Mouse (Mus musculus) brain, embryonic 14.5 days (tissue): Measurements from ENCODE around the gene Cyba.

Experiments
- CTCF ChIP-seq: fragments of 200-500 bp; IDR thresholded peaks from 2 replicates; pipeline ENCODE4 v1.5.1; 2012; ENCODE audit warnings: inconsistent platforms, mild to moderate bottlenecking, moderate library complexity, borderline replicate concordance; ENCODE audit not compliant: insufficient read depth, insufficient read length; ENCODE audit errors: extremely low read depth
- POLR2A ChIP-seq: fragments of 200-500 bp; IDR thresholded peaks from 2 replicates; pipeline ENCODE4 v1.6.1; 2012; ENCODE audit warnings: mild to moderate bottlenecking, inconsistent platforms, borderline replicate concordance; ENCODE audit not compliant: poor library complexity, insufficient read depth, insufficient read length, severe bottlenecking; ENCODE audit errors: extremely low read depth

DNA sequence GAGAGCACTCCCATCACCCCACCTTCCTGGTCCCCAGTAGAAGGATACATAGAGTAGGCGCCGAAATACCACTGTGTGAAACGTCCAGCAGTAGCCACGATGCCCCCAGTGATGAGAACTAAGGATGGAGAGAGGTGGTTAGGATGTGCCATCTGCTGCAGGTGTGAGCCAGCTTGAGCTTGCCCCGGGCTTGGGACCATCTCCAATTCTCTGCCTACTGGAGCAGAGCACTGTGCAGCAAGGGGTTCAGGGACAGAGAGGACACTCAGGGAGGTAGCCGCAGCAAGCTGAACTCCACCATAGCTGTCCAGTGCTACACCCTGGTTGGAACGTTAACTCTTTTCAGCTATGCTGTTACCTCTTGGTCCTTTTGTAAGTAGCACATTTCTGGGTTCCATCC, 5.1 kb downstream of the Cyba start:
- TF ChIP-seq POLR2A = no peak
- no peak for TF ChIP-seq CTCF
